Mouse (Mus musculus) thymus, postnatal 4 days (tissue): ENCODE measurements at regions not wholly inside any gene's neighbourhood (a gene's known extent, or its start where the extent isn't known, plus 50 kb on each side); places are given as distances from the start of the nearest gene placed in this dataset.

Experiments used
- DNase-seq: peaks from one replicate; pipeline ENCODE4 v3.0.0; 2021

GRCm38 (mm10) chr12:117439015-117439605 lies 77.2 kb upstream of the Rapgef5 start:
- DNase-seq = no peak

- DNase-seq = no peak
Observed at GRCm38 (mm10) chr12:117444247-117444989, 71.9 kb upstream of the Rapgef5 start.

- peak; percentile 74 for DNase-seq
Observed at GRCm38 (mm10) chr12:117447223-117447622, 69.1 kb upstream of the Rapgef5 start.

GRCm38 (mm10) chr12:117447843-117448728 lies 68.2 kb upstream of the Rapgef5 start:
- DNase-seq = peak; percentile 25

- no peak for DNase-seq
Observed at GRCm38 (mm10) chr12:117449080-117449479, 67.2 kb upstream of the Rapgef5 start.

GRCm38 (mm10) chr12:117450106-117450505 lies 66.2 kb upstream of the Rapgef5 start:
- DNase-seq = no peak

GRCm38 (mm10) chr12:117450871-117451270 lies 65.4 kb upstream of the Rapgef5 start:
- no peak for DNase-seq

- peak; percentile 72 for DNase-seq
Observed at GRCm38 (mm10) chr12:117451441-117451840, 64.8 kb upstream of the Rapgef5 start.

GRCm38 (mm10) chr12:117455800-117456199 lies 60.5 kb upstream of the Rapgef5 start:
- DNase-seq = no peak

GRCm38 (mm10) chr12:117458132-117459070 lies 57.9 kb upstream of the Rapgef5 start:
- no peak for DNase-seq

- DNase-seq = no peak
Observed at GRCm38 (mm10) chr12:117459541-117459940, 56.7 kb upstream of the Rapgef5 start.

- DNase-seq = no peak
Observed at GRCm38 (mm10) chr12:117465206-117465605, 51.1 kb upstream of the Rapgef5 start.

- no peak for DNase-seq
Observed at GRCm38 (mm10) chr12:117465998-117466397, 50.3 kb upstream of the Rapgef5 start.
